Mouse (Mus musculus) myocyte (in vitro differentiated cells): ENCODE measurements around the gene Ltc4s.

Source experiments
- CEBPB ChIP-seq: IDR thresholded peaks from 2 replicates; pipeline ENCODE4 v1.6.1; 2011; ENCODE audit warnings: mild to moderate bottlenecking, moderate library complexity; ENCODE audit not compliant: poor library complexity, insufficient read depth, severe bottlenecking
- E2F4 ChIP-seq: IDR thresholded peaks from one replicate; pipeline ENCODE4 v1.6.1; 2011; ENCODE audit warnings: mild to moderate bottlenecking, control low read depth, moderate library complexity; ENCODE audit not compliant: insufficient read depth
- MAX ChIP-seq: IDR thresholded peaks from one replicate; pipeline ENCODE4 v1.6.1; 2011; ENCODE audit warnings: low read depth, mild to moderate bottlenecking, control low read depth
- MYOD1 ChIP-seq, 3 experiments: IDR thresholded peaks; one replicate each; pipeline ENCODE4 v1.6.1; 2011; ENCODE audit warnings: control low read depth in 2 of 3, low read depth in 2 of 3, mild to moderate bottlenecking in 2 of 3, moderate library complexity in 1 of 3; ENCODE audit not compliant: insufficient read length in 2 of 3, control insufficient read depth in 1 of 3
- POLR2A ChIP-seq: IDR thresholded peaks from one replicate; pipeline ENCODE4 v1.6.1; 2011; ENCODE audit warnings: low read depth, mild to moderate bottlenecking, control low read depth, moderate library complexity; ENCODE audit not compliant: insufficient read length
- TCF12 ChIP-seq: IDR thresholded peaks from one replicate; pipeline ENCODE4 v1.6.1; 2011; ENCODE audit warnings: mild to moderate bottlenecking, control low read depth; ENCODE audit not compliant: poor library complexity, insufficient read depth, severe bottlenecking
- USF1 ChIP-seq: IDR thresholded peaks from one replicate; pipeline ENCODE4 v1.6.1; 2011; ENCODE audit warnings: low read depth, mild to moderate bottlenecking, control low read depth, moderate library complexity

- TF ChIP-seq USF1 (no peak), CEBPB (no peak), MAX (no peak), TCF12 (no peak), MYOD1 (IDR thresholded peaks at IDR 0.05; ENCODE audit: control insufficient read depth in 1 of 3, insufficient read length in 2 of 3, low read depth in 2 of 3) (no peak), POLR2A (no peak), E2F4 (no peak)
Observed at GRCm38 (mm10) chr11:50234606-50235005, 3.8 kb downstream of the Ltc4s start.
